Mouse (Mus musculus) adrenal gland, postnatal 25 days (tissue): Measurements from ENCODE around the gene Mia. TPM values are rescaled to one million over a fixed set of nuclear protein-coding genes. Genes with fewer than 3 reads are reported as not detected.
A peak's percentile ranks its signal among the peaks of the same experiment; 100 is the strongest.

Source experiments
- DNase-seq: peaks from one replicate; pipeline ENCODE4 v3.0.0; 2021; ENCODE audit warnings: mixed read lengths
- long read RNA-seq: library from polyadenylated mRNA; stranded (forward); transcript quantifications from one replicate; pipeline ENCODE4 v2.0.0, GENCODE M21; 2021
- total RNA-seq: library from RNA; stranded (reverse); gene quantifications from 2 replicates; pipeline ENCODE4 v1.2.3, GENCODE M21; 2021

Mia gene
- total RNA-seq = not detected in 2 replicates
- long read RNA-seq, partial matches to known transcripts = 1 of 1 reads
- long read RNA-seq, other reads (novel, unspliced or antisense) = 0 of 1 reads

DNA sequence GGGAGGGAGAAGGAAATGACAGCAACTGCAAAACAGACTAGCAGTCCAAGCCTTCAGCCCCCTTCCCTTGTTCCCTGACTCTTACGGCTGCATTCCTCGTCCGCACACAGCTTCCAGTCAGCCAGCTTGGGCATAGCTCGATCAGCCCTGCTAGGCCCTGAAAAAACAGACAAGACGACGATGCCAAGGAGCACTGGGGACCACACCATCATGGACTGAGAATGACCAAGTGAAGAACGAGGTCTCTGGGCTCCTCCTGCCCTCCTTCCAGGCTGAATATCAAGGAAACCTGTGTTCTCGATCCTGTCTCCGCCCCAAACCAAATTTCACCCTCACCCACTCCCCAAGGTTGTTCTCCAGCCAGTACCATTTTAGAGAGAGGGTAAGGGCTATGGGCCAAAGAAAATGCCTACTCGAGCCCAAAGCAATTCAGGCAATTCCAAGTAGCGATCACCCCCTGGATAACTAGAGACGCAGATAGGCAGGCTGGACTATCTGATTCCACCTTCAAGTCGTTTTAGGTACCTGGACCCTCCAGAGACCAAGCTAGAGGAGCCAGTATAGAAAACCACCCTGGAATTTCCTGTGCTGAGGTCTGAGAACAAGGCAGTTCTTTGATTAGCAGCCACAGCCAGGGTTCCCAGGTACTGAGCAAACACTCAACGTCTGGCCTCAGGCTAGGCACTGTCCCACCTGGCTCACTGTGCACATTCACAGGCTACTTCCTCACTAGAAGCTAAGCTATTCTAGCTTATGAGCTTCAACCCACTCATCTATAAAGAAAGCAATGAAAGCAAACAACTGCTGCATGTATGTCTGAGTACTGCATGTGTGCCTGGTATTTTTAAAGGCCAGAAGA lies at the start of gene Mia, which contains the start of gene Gm21983:
Gene Mia, minus strand, starts transcription at position 321 of the 859 bp plus-strand sequence.
Gene Gm21983, minus strand, starts transcription at position 250 of the 859 bp plus-strand sequence.
- DNase-seq = no peak

GRCm38 (mm10) chr7:27228865-27229264 lies 47.9 kb upstream of the Mia start:
- DNase-seq = no peak

DNA sequence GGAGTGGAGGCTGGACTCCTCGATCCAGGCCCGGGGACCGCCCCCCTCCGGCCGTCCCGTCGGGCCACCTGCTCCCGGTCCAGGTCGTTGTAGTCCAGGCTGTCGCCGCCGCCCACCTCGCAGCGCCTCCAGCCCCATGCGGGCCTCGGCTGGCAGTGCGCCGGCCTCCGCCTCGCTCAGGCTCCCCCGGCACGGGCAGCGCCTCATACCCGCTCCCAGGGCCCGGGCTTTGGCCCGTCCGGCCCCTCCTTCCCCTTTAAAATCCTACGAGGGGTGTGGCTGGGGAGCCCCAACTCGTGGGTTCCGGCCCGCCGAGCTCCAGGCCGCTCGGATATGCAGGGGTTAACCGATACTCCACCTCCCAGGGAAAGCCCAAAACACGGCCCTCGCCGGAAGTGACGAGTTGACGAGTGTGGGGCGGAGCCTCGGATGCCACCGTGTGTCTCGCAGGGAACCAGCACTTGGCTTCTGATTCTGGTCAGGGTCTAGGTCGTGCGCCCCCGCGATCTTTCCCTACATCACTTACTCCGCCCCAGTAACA lies 47.4 kb upstream of the Mia start, which contains the start of gene Itpkc:
Gene Itpkc, minus strand, starts transcription at position 381 of the 541 bp plus-strand sequence.
- peak; percentile 90 for DNase-seq

DNA sequence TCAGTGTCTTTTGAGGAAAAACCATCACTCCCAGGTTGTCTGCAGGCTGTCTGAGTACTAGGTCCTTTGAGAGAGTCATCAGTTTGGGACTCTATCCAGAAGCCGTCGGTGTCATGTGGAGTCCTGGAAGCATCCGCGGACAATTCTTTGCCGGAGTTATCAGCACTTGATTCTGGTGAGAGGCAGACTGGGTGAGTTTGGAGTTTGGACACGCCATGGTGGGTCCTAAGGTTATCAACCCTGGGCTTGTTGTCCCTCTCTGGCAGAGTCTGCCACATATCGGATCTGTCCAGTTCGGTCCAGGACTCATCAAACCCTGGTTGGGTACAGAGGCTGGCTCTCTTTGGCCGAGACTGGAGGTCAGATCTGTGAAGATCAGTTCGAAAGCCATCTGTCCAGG lies 46.7 kb upstream of the Mia start:
- no peak for DNase-seq

DNA sequence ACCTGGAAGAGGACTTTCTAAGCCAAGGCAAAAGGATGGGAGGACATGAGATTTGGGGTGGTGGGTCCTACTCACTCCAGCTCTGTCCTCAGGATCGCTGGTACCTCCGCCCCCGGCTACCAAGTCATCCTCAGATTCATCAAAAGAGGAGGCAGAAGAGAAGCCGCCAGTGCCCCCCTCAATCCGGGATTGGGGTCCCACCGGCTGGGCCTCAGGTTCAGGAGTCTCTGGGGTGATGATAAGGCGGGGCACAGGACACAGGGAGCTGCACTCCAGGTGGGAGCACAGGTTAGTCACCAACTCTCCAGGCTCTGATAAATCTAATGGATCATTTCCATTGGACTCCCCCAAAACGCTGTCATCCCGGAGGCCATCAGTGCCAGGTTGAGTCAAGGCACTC lies 46.3 kb upstream of the Mia start:
- no peak for DNase-seq

DNA sequence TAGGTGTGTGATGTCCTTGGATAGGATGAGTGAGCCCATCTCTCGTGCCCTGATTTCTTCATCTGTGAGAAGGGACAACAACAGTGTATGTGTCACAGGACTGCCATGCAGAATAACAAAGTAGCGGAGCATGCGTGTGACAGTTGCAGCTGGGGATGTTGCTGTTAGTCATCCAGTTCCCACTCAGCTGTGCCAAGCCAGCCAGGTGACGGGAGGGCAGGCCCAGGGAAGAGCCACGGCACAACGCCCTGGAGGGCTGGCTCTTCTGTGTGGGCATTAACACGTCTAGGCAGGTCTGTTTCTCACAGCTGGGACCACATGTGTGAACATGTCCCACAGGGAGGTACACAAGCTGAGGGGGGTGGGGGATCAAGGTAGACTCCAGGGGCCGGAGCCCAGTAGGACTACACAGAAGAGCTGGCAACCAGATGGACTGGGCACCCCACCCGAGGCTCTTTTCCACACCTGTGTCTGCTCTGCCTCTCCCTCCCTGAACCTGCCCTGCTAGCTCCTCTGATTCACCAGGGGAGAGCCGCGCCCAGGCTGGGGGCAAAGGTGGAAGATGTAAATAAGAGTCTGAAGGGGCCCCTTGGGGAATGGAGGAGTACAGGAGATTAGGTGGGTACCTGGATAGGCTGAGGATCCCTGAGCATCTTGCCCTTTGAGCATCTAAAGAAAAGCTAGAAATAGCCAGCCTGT lies 44.1 kb upstream of the Mia start:
- peak; percentile 57 for DNase-seq

DNA sequence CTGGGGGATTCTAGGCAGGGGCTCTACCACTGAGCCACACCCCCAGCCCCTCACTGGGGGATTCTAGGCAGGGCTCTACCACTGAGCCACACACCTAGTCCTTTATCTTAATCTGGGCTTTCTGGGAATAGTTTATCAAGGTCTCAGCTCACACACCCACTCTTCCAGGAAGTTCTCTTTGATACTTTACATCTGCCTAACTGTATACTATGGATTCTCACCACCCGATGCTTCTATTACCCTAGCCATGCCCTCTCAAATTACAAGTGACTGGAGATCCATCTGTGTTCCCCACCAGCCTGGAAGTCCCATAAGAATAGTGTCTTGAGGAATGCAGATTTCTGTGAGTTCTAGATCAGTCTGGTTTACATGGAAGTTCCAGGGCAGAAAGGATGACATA lies 41.6 kb upstream of the Mia start:
- DNase-seq = no peak

- no peak for DNase-seq
These were observed 41.0 kb upstream of the Mia start for GRCm38 (mm10) chr7:27221939-27222338.

- no peak for DNase-seq
These were observed 39.0 kb upstream of the Mia start for GRCm38 (mm10) chr7:27219937-27220336.

GRCm38 (mm10) chr7:27218586-27218985 lies 37.6 kb upstream of the Mia start:
- DNase-seq = no peak

GRCm38 (mm10) chr7:27212626-27213025 lies 31.7 kb upstream of the Mia start:
- no peak for DNase-seq

DNA sequence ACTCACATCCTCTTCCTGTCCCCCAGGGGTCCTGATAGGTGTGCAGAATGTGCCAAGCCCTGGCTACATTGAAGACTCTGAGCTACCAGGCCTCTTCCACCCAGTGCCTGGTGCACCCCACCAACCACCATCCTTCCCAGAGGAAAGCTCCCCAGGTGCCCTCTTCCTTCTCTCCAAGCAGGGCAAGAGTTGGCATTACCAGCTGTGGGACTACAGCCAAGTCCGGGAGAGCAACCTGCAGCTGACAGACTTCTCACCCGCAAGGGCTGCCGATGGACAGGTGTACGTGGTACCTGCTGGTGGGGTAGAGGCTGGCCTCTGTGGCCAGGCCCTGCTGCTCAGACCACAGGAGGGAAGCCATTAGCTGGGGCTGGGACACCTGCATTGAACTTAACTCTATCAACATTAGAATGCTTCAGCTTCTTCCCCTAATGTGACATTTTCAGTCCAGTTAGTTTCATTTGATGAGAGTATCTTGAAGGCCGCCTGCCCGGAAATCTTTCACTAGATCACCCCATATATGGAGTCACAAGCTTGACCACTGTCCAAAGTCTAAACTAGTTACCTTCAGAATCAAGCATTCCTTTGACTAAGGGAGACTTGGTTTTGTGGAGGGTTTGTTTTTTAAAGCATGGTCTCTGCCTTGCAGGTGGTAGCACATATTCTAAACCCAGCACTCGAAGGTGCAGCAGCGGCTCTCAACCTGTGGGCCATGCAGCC lies 22.9 kb upstream of the Mia start:
- DNase-seq = no peak

DNA sequence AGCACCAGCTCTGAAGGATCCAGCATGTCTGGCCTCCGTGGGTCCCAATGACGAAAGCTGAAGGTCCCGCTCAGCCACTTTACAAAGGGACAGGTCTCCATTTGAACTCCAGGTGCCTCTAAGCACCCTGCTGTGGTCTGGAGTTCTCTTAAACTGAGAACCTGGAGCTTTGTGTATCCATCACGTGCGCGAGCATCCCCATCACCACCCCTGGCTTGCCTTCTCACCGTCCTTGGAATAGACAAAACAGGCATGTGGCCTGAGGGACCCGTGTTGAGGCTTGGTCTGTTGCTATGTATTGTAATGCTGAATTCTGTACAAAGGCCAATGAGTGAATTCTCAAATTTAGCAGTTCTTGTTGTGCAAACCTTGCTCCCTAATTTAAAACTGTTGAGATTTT lies 17.8 kb upstream of the Mia start:
- DNase-seq = no peak

DNA sequence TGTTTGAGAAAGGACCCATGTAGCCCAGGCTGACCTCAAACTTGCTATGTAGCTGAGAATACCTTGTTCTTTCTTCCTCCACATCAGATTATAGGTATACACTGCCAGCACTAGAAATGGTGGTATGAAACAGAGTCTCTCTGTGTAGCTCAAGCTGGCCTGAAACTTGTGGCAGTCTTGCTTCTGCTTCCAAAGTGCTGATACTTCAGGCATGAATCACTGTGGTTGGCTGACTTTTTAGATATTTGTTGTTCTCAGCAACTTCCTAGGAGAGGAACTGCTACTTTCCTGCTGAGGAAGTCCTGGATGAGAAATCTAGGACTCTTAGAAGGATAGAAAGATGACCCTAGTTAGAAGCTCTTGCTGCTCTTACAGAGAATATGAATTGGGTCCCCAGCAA lies 17.4 kb upstream of the Mia start:
- no peak for DNase-seq

- DNase-seq = no peak
These were observed 16.7 kb upstream of the Mia start for GRCm38 (mm10) chr7:27197634-27198033.

DNA sequence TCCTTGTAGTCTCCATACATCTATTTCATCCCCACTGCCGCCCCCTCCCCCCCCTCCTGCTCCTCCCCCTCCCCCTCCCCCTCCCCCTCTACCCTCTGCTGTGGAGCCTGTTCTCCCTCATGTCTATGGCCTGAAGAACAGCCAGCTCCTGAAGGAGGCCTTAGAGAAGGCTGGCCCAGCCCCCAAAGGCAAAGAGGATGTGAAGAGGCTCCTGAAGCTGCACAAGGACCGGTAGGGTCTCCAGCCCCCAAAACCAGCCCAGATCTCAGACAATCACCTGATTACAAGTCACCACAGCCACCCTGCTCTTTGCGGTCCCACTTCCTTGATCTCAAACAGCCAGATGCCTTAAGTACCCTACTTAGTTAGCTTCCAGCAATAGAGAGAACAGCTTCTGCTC lies 16.2 kb upstream of the Mia start:
- DNase-seq = no peak

DNA sequence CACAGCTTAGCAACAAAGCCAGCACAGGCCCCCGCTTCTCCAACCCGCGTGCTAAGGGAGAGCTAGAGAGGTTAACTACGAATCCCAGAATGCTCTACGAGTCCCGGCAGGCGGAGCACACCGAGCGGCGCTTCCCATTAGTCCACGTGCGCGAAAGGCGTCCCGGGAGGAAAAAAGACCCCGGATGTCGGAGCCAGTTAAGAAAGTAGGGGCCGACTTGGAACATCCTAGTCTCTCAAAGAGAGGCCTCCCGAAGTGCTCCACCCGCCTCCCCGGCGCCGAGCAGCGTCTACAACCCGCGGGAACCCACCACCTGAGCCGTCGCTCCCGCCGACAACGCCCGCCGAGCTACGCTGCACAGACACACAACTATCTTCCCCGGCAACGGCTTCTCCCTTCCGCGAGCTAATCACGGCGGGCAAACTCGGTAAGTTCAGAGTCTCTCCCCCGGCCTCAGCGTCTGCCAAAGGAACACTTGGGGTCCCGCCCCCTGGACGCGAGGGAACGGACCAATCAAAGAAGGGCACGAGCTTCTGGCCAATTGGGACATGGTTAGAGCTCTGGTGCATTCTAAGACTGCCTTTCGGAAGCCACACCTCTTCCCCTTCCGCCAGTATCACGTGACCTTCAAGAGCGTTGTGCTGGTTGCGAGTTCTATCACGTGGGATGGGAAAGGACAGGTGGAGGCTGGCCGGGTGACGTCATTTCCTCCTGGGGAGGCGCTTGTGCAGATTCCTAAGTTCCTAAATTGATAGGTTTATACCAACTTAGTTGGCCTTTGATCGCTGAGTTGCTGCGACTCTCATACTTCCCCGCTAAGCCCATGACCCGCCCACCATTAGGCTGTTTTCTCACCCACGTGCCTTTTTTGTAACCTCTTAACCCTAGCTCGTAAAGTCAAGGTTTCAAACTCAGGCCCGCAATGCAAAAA lies 15.0 kb upstream of the Mia start, which contains the start of the genes BC024978 and Snrpa:
Gene BC024978, plus strand, starts transcription at position 101 of the 931 bp plus-strand sequence.
Gene Snrpa, minus strand, starts transcription at position 591 of the 931 bp plus-strand sequence.
- DNase-seq = peak; percentile 92

GRCm38 (mm10) chr7:27193731-27194130 lies 12.8 kb upstream of the Mia start:
- DNase-seq = no peak

- DNase-seq = no peak
These were observed 11.5 kb upstream of the Mia start for GRCm38 (mm10) chr7:27192434-27192833.

- no peak for DNase-seq
These were observed 8.4 kb upstream of the Mia start for GRCm38 (mm10) chr7:27189271-27189931.
